Mouse (Mus musculus) limb, embryonic 11.5 days (tissue): ENCODE measurements around the gene Krt14. TPM values are rescaled to one million over a fixed set of nuclear protein-coding genes. Genes with fewer than 3 reads are reported as not detected.
"Not testable (repeated sequence)": the region's sequence is repeated elsewhere in the genome, so short reads cannot be mapped to it uniquely, and the experiment has no call there.

Experiments
- ATAC-seq: fragments of 200-750 bp; cut with Nextera tagmentation; 2 replicates; pipeline ENCODE4 v1.8.0; 2017; ENCODE audit warnings: low read depth; ENCODE audit not compliant: insufficient number of reproducible peaks, low FRiP score, low TSS enrichment
- DNase-seq: peaks from one replicate; pipeline ENCODE4 v3.0.0-alpha.2; 2015; ENCODE audit warnings: low spot score
- H3K27ac ChIP-seq: fragments of 300-500 bp; sonication (generic); replicated peaks from 2 replicates; pipeline ENCODE4 v1.5.1; 2014; ENCODE audit warnings: low read depth, mild to moderate bottlenecking, low read length
- H3K27me3 ChIP-seq: fragments of 300-500 bp; sonication (generic); 2 replicates; pipeline ENCODE4 v1.6.1; 2014; ENCODE audit warnings: mild to moderate bottlenecking, low read length, mixed read lengths; ENCODE audit not compliant: control insufficient read depth, insufficient read depth
- H3K36me3 ChIP-seq: fragments of 300-500 bp; sonication (generic); 2 replicates; pipeline ENCODE4 v1.6.1; 2014; ENCODE audit warnings: mild to moderate bottlenecking, low read length, moderate library complexity, mixed read lengths; ENCODE audit not compliant: control insufficient read depth, insufficient read depth
- H3K4me1 ChIP-seq: fragments of 300-500 bp; sonication (generic); 2 replicates; pipeline ENCODE4 v1.6.1; 2014; ENCODE audit warnings: low read length, mixed read lengths; ENCODE audit not compliant: control insufficient read depth, insufficient read depth
- H3K4me2 ChIP-seq: fragments of 300-500 bp; sonication (generic); 2 replicates; pipeline ENCODE4 v1.6.1; 2014; ENCODE audit warnings: low read depth, mild to moderate bottlenecking, moderate library complexity; ENCODE audit not compliant: severe bottlenecking
- H3K4me3 ChIP-seq: fragments of 300-500 bp; sonication (generic); 2 replicates; pipeline ENCODE4 v1.5.1; 2014; ENCODE audit warnings: low read depth, low read length
- H3K9ac ChIP-seq: fragments of 300-500 bp; sonication (generic); 2 replicates; pipeline ENCODE4 v1.6.1; 2014; ENCODE audit warnings: mild to moderate bottlenecking, low read length
- H3K9me3 ChIP-seq: fragments of 300-500 bp; sonication (generic); 2 replicates; pipeline ENCODE4 v1.6.1; 2016; ENCODE audit warnings: low read length; ENCODE audit not compliant: control insufficient read depth
- whole genome bisulfite sequencing: fragments of 180-500 bp; shearing (Covaris S2); extraction: QIAGEN DNeasy Blood & Tissue Kit; methylation state at CpG from one replicate; pipeline ENCODE4 v1.1.7; 2014; 5-methylcytosine and 5-hydroxymethylcytosine counted together
- polyA plus RNA-seq: library from polyadenylated mRNA; unstranded; fragments of >200 nt; fragmentation: Nextera tagmentation; extraction: Ambion mirVana; gene quantifications from 2 replicates; pipeline ENCODE4 v1.2.1, GENCODE M21; 2014

Gene Krt14
- 47.5 and 49.6 TPM in 2 replicates for polyA plus RNA-seq

DNA sequence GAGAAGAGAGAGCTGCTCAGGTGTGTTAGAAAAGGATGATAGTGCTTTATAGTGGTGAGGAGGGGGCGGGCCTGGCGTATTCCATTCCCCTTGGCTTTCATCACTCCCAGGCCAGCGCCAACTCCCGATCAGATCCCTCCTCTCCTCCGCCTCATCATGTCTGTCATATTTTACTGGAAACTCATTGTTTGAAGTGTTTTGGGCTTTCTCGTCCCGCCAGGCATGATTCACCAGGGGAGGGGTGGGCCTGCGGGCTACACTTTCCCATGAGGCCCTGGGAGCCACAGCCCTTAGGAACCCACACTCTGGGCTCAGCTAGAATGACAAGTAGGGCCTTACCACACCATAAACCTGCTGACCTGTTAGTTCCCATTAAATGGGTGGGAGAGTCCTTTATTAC, at the start of gene Krt14:
Gene Krt14 (minus strand): TSS at position 51 of the 400 bp plus-strand sequence.
- H3K27me3 ChIP-seq = no peaks in the 10 kb centered on the region
- DNase-seq = no peak
- no peak within 1 kb of the TSS for H3K4me2 ChIP-seq
- H3K9ac ChIP-seq = no peak within 1 kb of the TSS
- no peaks in the 10 kb centered on the region for H3K9me3 ChIP-seq
- no peak within 1 kb of the TSS for H3K27ac ChIP-seq
- H3K36me3 ChIP-seq = no peaks in the 10 kb centered on the region
- H3K4me3 ChIP-seq = no peak within 1 kb of the TSS
- H3K4me1 ChIP-seq = no peaks in the 10 kb centered on the region
- 91% methylated on average over 8 of the region's 8 CpGs for WGBS
- ATAC-seq = no peak

DNA sequence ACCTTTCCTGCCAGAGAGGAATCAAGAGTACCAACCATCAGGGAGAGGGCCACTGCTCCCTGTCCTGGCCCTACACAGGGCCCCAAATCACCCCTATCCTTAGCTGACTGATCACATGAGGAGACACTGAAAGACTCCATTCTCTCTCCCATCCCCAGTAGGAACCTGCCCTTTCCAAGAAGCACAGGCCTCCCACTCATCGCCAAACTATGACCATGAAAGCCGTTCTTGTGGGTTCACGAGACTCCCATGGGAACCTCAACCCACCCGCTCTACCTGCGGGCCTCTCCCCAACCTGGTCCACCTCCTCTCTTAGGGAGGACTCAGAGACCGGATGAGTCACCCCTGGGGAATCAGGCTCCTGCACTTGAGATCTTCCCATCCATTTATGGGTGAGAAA, 48.2 kb upstream of the Krt14 start:
- ATAC-seq = no peak
- Histone ChIP-seq H3K9ac (no peak overlapping the region), H3K27me3 (no peaks in the 10 kb centered on the region), H3K4me2 (no peak overlapping the region), H3K4me1 (no peaks in the 10 kb centered on the region), H3K27ac (no peak overlapping the region), H3K36me3 (no peaks in the 10 kb centered on the region), H3K4me3 (no peak overlapping the region), H3K9me3 (no peaks in the 10 kb centered on the region)
- WGBS = 94% methylated on average over 6 of the region's 6 CpGs
- no peak for DNase-seq

DNA sequence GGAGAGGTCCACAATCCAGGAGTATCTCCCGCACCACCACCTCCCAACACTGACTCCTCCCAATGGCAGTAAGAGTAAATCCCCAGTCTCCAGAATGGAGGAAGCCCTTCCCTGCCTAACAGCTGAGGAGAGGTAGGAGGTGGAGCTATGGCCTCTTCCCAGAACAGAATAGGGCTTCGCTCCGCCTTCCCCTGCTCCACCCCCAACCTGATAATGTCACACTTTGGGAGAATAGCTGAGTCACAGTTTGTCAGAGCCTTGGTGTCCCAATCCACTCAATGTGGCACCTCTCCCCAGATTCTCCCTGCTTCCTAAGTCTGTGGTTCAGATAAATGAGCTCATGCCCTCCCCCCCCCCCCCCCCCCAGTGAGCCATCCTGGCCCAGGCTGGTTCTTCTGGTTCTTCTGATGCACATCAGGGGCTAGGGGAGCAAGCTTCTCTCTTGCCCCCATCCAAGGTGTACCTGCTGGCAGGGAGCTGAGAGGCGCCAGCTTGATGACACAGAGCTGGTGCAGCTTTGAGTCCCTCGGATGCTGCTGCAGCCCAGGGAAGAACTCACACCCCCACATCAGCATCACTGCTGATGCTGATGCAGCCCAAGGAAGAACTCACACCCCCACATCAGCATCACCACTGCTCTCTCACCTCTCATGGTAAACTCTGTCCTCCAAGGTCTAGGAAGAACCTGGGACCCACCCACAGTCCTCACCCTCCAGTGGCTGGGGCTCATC, 47.2 kb upstream of the Krt14 start:
- no peak for ATAC-seq
- Histone ChIP-seq H3K27me3 (no peaks in the 10 kb centered on the region), H3K4me2 (no peak overlapping the region), H3K9ac (no peak overlapping the region), H3K4me3 (no peak overlapping the region), H3K9me3 (no peaks in the 10 kb centered on the region), H3K4me1 (no peaks in the 10 kb centered on the region), H3K27ac (no peak overlapping the region), H3K36me3 (no peaks in the 10 kb centered on the region)
- WGBS = 57% methylated on average over 5 of the region's 5 CpGs
- DNase-seq = no peak

DNA sequence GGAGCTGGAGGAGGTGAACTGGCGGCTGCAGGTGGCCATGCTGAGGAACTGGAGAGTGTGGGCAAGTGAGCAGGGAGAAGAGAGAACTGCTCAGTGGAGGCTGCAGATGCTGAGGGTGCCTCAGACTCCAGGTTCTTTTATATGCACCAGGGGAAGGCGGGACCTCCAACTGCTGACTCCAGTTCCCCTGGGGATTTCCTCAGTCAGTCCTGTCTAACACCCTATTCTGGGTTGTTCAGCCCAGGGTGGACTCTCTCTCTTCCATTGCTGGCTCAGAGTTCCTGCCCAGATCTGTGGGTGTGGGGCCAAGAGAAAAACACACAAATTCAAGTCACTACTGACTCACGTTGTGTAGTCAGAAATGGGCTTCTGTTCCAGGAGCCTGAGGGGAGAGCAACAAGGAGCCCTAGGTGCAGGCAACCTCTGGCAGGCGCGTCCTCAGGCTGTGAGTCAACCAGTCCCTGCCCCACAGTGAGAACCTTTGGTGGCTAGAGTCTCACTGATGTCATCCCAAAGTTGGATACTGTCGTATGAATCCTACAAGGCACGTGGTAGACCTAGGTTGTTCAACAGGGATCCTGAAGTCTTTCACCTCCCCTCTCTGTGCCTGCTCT, 41.6 kb upstream of the Krt14 start, which contains the start of gene Krt16:
Gene Krt16 (minus strand): TSS at position 51 of the 614 bp plus-strand sequence.
- H3K9ac ChIP-seq = no peak within 1 kb of the TSS
- DNase-seq (no peak), ATAC-seq (no peak)
- 81% methylated on average over 7 of the region's 7 CpGs for WGBS
- H3K4me3 ChIP-seq = no peak within 1 kb of the TSS
- H3K4me2 ChIP-seq = no peak within 1 kb of the TSS
- H3K9me3 ChIP-seq = no peaks in the 10 kb centered on the region
- no peaks in the 10 kb centered on the region for H3K4me1 ChIP-seq
- H3K27ac ChIP-seq = no peak within 1 kb of the TSS
- no peaks in the 10 kb centered on the region for H3K36me3 ChIP-seq
- H3K27me3 ChIP-seq = no peaks in the 10 kb centered on the region

DNA sequence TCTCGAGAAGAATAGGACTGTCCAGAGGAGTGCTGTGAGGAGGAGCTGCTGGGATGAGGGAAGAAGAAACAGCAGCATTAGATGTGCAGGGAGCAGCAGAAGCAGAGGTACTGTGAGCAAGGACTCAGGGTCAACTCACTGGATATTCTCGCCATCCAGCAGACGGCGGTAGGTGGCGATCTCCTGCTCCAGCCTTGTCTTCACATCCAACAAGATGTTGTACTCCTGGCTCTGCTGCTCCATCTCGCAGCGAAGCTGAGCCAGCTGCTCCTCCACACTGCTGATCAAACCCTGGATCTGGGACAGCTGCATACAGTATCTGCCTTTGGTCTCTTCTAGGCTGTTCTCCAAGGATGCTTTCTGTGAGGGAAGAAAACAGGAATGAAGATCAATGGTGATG, 39.1 kb upstream of the Krt14 start:
- not testable (repeated sequence) for H3K36me3 ChIP-seq, H3K27me3 ChIP-seq, H3K27ac ChIP-seq, ATAC-seq, H3K4me1 ChIP-seq, H3K4me2 ChIP-seq, DNase-seq, H3K9ac ChIP-seq, H3K4me3 ChIP-seq, H3K9me3 ChIP-seq
- WGBS = 65% methylated on average over 7 of the region's 7 CpGs

DNA sequence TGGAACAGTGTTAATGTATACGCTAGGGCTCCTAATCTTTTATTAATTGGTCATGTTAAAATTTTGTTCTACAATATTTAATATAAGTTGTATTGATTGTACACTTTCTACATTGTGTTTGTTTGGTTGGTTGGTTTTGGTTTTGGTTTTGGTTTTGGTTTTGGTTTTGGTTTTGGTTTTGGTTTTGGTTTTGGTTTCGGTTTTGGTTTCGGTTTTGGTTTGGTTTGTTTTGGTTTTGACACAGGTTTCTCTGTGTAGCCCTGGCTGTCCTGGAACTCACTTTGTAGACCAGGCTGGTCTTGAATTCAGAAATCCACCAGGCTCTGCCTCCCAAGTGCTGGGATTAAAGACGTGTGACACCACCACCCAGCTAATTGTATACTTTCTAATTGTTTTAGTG, 32.9 kb upstream of the Krt14 start:
- ATAC-seq, H3K36me3 ChIP-seq, H3K27ac ChIP-seq, DNase-seq, H3K4me1 ChIP-seq, H3K9ac ChIP-seq, H3K4me2 ChIP-seq, H3K4me3 ChIP-seq, H3K27me3 ChIP-seq, H3K9me3 ChIP-seq: not testable (repeated sequence)
- 89% methylated on average over 4 of the region's 4 CpGs for WGBS

DNA sequence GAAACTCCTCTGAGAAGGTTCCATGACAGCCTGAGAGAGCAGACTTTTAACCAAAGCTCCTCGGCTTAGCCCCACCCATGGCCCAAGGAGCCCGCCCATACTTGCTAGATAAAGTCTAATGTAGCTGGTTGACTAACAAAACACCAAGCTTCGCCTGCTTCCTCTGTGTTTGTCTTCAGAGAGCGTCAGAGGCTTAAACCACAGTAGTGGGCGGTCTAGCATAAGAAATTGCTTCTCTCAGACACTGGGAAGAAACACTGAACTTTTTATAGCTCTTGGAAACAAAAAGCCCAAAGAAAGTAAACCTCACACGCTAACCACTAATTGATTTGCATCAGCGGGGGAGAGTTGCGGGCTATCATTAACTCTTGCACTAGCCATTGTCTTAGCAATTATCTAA, 14.4 kb upstream of the Krt14 start:
- ATAC-seq = no peak
- no peaks in the 10 kb centered on the region for H3K36me3 ChIP-seq

DNA sequence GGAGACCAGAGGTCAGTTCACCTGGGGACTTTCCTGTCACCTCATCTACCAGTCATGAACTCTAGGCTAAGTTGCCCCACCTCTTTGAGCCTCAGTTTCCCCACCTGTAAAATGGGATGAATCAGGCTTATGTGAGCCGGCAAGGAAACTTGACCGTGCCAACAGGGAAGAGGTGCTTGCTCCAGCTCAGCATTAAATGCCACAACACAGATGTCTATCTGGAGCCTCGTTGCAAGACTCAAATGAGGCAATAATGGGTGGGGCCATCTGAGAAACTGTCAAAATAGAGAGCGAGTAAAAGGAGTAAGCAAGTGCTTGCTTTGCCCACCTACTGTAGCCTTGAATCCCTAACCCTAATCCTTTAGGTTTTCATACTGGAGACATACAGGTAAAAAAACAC, 12.0 kb upstream of the Krt14 start:
- Histone ChIP-seq H3K27ac (no peak overlapping the region), H3K9me3 (no peaks in the 10 kb centered on the region), H3K27me3 (no peaks in the 10 kb centered on the region), H3K4me2 (no peak overlapping the region), H3K9ac (no peak overlapping the region), H3K4me3 (no peak overlapping the region), H3K36me3 (no peaks in the 10 kb centered on the region), H3K4me1 (no peaks in the 10 kb centered on the region)
- ATAC-seq = no peak
- WGBS = 81% methylated on average over 4 of the region's 4 CpGs
- DNase-seq = no peak

More for the DNA sequence above, 14.4 kb upstream of the Krt14 start:
- Histone ChIP-seq H3K4me3 (no peak overlapping the region), H3K9ac (no peak overlapping the region), H3K9me3 (no peaks in the 10 kb centered on the region), H3K4me2 (no peak overlapping the region), H3K27ac (no peak overlapping the region), H3K4me1 (no peaks in the 10 kb centered on the region), H3K27me3 (no peaks in the 10 kb centered on the region)
- WGBS = 76% methylated on average over 8 of the region's 8 CpGs
- DNase-seq = no peak
